Mouse (Mus musculus) left cerebral cortex, adult 9 months (tissue): ENCODE measurements at regions not wholly inside any gene's neighbourhood (a gene's known extent, or its start where the extent isn't known, plus 50 kb on each side); places are given as distances from the start of the nearest gene placed in this dataset.

Experiments used
- DNase-seq, 2 experiments: peaks; one replicate each; pipeline ENCODE4 v3.0.0; 2022; ENCODE audit warnings: low spot score in 2 of 2

DNA sequence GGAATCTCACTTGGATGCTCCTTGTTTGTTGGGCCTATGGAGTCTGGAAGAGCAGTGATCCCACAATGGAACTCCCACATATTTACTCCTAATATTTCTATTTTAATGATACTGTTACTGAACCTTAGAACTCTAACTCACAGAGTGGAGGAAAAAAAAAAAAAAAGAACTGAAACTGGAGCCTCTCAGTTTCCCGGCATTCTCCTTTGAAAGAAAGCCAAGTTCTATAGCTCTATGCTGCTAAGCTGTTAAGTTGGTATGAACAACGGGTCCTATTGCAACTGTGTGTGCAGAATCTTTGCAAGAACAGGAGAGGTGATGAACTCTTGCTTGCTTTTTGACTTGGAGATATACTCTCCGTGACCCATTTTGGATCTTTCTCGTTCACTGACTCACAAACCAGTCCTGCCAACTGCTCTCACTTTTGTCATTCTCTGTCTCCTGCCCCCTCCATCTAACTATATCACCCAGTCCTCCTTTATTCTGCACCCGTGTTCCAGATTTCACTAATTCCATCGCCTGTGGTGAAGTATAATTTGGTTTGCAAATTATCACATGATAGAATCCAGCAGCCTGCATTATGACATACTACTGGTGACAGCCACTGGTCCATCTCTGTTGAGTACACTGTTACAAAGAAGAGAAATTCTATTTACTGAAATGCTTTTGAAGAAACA, 92.6 kb upstream of the Ctsc start:
- no peak for DNase-seq

DNA sequence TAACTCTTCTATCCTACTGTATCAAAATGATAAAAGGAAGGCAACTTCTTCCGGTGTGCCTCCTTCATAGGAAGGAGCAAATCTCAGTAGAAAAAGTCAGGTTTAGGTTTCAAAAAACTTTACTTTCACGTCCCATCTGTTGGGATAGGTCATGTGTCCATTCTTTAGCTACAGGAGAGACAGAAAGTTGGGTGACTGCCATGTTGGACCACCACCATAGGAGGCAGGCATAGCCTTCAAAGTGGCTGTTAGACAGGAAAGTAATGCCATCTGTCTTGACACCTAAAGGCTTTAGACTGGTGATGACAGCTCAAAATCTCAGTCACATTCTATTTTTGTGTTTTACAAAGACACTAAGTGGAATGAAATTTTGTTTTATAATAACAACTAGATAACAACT, 90.3 kb upstream of the Ctsc start:
- DNase-seq: no peak

DNA sequence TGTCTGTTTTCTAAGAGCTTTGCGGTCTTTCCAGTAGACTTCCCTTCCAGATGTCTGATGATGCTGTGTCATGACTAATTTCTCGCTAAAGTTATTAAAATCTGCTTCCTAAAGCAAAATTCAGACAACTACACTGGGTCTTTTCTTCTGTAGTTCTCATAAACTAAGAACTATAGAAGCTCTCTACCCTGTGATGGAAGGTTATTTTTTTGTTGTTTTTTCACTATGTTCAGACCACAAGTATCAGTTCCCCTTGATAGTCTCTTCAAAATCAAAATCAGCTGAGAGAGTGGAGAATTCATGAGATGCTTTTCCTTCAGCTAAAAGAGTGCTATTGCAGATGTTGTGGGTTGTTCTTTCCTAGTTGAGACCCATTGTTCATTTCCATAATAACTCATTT, 85.1 kb upstream of the Ctsc start:
- DNase-seq: no peak

DNA sequence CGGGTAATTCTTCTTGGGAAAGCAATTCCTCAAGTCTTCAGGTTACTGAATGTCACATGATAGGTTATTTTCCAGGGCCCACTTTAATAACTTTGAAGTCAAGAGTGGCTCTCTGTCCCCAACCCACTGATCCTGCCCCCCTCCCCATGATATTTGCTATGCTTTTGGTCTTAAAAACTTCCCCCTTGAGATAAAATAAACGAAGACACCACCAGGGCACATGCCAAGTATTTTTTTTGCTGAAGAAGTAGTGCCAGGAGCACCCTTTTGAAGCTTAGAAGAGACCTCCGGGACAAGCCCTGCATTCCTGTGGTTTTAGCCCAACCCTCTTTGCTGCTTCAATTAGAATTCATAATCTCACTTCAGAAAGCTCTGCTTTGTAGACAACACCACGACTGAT, 78.8 kb upstream of the Ctsc start:
- DNase-seq: no peak

DNA sequence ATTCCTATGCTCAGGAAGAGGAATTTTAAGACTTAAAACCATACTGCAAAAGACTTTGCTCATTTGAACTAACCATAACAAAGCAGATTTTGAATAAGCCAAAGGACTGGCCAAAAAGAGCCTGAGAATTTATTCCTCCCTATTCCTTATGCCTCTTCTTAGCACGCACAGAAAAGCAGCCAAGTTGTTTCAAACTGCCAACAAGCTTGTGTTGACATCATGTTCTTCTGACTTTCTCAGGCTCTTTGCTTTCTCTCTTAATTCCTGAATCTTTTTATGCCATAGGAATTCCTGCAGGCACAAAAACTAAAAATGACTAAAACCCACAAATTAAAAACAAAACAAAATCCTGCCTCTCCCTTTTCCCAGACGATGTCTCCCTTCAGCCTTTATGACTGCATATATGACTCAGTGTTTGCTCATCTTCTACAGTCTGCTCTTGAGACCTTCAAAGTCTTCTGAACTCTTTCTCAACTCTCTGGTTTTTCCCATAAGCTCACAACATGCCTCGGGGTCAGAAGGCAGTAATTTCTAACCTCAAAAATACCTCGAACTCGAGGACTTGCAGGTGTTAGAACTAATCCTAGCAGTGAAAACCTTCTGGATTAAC, 77.9 kb upstream of the Ctsc start:
- peak in 1 of 2 experiments; percentile 52 for DNase-seq

DNA sequence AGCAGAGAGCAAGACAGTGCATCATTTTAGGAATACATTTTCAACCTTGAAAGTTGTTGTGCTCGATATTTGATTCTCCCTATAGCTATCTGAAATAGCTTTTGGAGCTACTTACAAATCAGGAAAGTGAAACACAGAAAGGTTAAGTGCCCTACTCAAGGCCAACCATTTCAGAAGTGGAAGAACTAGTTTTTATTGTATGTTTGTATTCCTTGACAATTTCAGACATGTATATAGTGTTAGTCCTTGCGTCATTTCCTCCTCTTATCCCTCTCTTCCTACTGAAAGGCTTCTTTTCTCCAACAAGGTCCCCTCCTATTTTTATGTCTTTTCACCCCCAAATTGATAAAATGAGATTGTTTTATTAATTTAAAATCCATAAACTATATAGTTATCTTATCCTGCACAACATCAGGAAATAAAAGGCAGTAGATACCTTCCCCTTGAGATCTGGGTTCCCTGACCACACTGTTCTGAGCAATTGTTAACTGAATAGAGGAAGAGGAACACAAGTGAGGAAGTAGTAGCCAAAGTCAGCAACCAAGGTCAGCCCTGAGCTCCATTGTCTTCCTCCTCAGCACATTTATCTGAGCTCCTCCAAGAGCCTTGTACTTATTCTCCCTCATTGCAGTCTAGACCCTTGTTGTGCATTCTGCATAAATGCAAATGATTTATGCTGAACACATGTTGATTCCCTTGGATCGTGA, 76.1 kb upstream of the Ctsc start:
- no peak for DNase-seq

DNA sequence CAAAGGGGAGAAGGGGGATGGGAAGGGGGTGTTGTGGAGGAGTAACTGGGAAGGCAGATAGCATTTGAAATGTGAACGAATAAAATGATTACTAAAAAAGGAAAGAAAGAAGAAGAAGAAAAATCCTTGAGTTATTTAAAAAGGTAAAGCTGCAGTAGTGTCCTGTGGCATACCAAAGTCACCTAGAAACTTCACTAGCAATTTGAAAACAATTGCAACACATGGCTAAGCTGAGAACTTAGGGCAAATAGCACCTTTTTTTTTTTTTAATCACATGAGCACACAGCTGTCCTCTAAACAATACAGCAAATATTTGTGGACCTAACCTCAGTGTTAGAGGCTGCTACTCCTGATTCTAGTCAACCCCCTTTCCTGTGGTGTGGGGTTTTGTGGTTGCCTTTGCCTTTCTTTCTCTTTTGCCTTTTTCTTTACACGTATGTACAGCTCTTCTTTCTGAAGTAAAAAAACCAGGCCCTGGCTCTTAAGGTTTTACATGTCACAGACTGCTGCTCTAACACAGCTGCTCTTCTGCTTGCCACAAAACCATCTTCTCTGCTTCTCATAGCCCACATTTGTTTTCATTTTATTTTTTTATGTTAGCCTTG, 71.6 kb upstream of the Ctsc start:
- DNase-seq: no peak

DNA sequence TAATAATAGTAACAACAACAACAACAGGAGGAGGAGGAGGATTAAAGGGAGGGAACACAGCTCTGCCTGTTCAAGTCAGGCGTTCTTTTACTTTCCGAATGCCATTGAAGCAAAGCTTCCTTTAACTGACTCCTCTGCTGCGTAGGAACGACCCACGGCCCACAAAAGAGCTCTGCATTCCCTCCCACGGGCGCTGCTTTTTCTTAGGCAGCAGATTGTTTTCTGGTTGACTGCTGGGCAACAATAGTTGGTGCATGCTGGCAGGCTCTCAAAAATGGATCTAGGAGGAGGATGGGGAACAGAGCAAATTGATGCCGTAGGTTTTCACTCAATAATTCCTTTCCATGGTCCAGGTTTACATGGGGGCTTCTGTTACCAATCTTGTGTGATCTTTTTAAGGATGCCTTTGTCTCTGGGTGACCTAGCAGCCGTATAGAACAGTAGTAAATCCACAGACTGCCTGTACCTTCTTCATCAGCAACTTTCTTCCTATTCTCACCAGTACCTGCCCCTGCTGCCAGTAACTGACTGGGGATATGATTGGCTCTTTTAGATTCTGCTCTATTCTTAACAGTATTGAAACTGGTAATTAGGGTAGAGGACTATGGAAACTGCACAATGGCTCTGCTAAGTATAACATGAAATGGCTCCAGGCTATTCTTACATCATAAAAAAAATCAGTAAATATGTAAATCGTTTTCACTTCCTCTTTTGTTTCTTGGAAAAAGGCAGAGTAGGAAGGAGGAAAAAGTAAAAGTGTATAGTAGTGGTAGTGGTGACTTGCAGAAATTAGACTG, 70.8 kb upstream of the Ctsc start:
- peak in 1 of 2 experiments; percentile 38 for DNase-seq

DNA sequence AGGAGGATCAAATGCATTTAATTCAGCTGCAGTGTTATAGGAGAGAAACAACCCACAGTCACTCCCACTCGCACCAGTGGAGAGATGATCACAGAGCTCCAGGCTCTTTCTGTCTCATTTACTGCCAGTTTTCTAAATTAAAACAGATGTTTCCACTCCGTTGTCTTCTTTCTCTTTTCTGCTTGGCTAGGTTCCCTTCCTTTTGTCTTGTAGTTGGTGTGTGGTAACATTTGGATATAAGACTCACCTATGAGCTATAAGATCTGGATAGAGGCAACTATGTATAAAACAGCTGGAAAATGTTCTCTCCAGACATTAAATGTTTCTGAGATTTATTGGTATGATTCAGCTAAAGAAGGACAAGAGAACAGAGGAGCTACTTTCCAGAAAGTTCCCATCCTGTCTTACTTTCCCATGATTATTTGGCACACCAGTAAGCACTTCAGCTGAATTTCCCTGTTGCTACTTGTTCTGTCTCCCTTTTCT, 63.1 kb upstream of the Ctsc start:
- peak in 1 of 2 experiments; percentile 37 for DNase-seq

DNA sequence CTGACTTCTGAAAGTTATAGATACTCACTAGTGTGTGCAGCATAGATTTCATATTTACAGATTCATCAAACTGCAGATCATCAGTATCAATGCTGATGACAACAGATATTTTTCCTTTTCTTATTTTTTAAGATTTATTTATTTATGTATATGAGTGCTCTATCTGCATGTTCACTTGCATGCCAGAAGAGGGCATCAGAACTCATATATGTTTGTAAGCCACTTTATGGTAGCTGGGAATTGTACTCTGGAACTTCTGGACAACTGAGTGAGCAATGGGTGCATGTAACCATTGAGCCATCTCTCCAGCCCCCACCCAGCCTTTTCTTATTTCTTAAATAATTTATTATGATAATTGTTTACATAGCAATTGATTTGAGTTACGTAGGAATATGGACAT, 62.5 kb upstream of the Ctsc start:
- no peak for DNase-seq

DNA sequence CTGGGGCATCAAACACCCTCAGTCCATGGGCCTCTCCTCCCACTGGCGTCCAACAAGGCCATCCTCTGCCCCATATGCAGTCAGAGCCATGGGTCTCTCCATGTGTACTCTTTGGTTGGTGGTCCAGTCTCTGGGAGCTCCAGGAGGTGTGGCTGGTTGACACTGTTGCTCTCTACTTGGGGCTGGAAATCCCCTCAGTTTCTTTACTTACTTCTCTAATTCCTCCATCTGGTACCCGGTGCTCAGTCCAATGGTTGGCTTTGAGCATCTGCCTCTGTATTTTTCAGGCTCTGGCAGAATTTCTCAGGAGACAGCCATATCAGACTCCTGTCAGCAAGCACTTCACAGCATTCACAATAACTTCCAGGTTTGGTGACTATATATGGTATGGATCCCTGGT, 55.7 kb upstream of the Ctsc start:
- no peak for DNase-seq

DNA sequence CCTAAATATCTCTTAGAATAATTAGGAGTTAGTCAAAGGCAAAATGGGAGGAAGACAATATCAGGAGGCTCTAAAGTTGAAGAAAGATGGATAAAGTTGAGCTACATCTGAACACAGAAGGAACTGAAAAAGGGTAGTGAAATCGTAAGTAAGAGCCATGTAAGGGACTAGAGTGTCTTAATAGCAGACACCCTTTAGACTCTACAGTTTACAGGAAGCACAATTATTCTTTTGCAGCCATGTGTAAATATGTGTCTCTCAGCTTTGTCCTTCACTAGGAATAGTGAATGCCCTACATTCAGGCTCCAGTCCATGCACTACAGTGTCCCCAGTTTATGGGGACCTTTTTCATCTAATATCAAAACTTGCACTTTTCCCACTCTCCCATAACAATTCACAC, 52.1 kb upstream of the Ctsc start:
- no peak for DNase-seq
